Mouse (Mus musculus) liver, embryonic 14.5 days (tissue): ENCODE measurements around the gene Khdrbs1. TPM values are rescaled to one million over a fixed set of nuclear protein-coding genes. Genes with fewer than 3 reads are reported as not detected.

Experiments used
- ATAC-seq: fragments of 200-750 bp; cut with Nextera tagmentation; 2 replicates; pipeline ENCODE4 v1.8.0; 2017; ENCODE audit warnings: moderate number of reproducible peaks, mild to moderate bottlenecking, moderate library complexity; ENCODE audit not compliant: insufficient read depth
- DNase-seq, 3 experiments: peaks; one replicate each; pipeline ENCODE4 v3.0.0-alpha.2; 2012 to 2013; ENCODE audit warnings: low read depth in 3 of 3, low spot score in 3 of 3
- H3K27ac ChIP-seq: fragments of 300-500 bp; sonication (generic); 2 replicates; pipeline ENCODE4 v1.5.1; 2014; ENCODE audit warnings: moderate library complexity, mild to moderate bottlenecking, control low read depth, inconsistent platforms
- H3K27me3 ChIP-seq: fragments of 300-500 bp; sonication (generic); 2 replicates; pipeline ENCODE4 v1.6.1; 2014; ENCODE audit warnings: mild to moderate bottlenecking, low read length, moderate library complexity; ENCODE audit not compliant: control insufficient read depth, insufficient read depth
- H3K36me3 ChIP-seq: fragments of 300-500 bp; sonication (generic); replicated peaks from 2 replicates; pipeline ENCODE4 v1.6.1; 2014; ENCODE audit warnings: low read depth; ENCODE audit not compliant: control insufficient read depth, insufficient read depth
- H3K4me1 ChIP-seq, 2 experiments: fragments of 200-500 bp in 1 of 2; fragments of 300-500 bp in 1 of 2; sonication (generic) in 1 of 2; replicated peaks; 2 replicates each; pipeline ENCODE4 v1.6.1; 2012 to 2014; ENCODE audit warnings: antibody characterized with exemption in 1 of 2, inconsistent platforms in 1 of 2, low read length in 1 of 2; ENCODE audit not compliant: control insufficient read depth in 2 of 2, insufficient read depth in 2 of 2
- H3K4me2 ChIP-seq: fragments of 300-500 bp; sonication (generic); 2 replicates; pipeline ENCODE4 v1.6.1; 2014; ENCODE audit warnings: low read depth, mild to moderate bottlenecking, control low read depth, moderate library complexity
- H3K4me3 ChIP-seq, 2 experiments: fragments of 200-500 bp in 1 of 2; fragments of 300-500 bp in 1 of 2; sonication (generic) in 1 of 2; 2 replicates each; pipeline ENCODE4 v1.5.1; 2012 to 2014; ENCODE audit warnings: low read depth in 2 of 2, low read length in 2 of 2, mild to moderate bottlenecking in 2 of 2, control low read depth in 1 of 2, inconsistent platforms in 1 of 2, moderate library complexity in 1 of 2; ENCODE audit not compliant: insufficient read depth in 1 of 2
- H3K9ac ChIP-seq: fragments of 300-500 bp; sonication (generic); replicated peaks from 2 replicates; pipeline ENCODE4 v1.6.1; 2014; ENCODE audit warnings: mild to moderate bottlenecking, control low read depth, moderate library complexity
- H3K9me3 ChIP-seq: fragments of 300-500 bp; sonication (generic); 2 replicates; pipeline ENCODE4 v1.6.1; 2016; ENCODE audit warnings: low read length, mixed read lengths; ENCODE audit not compliant: control insufficient read depth
- CTCF ChIP-seq: IDR thresholded peaks from 2 replicates; pipeline ENCODE4 v1.5.1; 2016; ENCODE audit warnings: antibody characterized with exemption, low read depth, control low read depth
- EP300 ChIP-seq: IDR thresholded peaks from 2 replicates; pipeline ENCODE4 v1.6.1; 2016; ENCODE audit warnings: antibody characterized with exemption, low read depth
- WGBS: fragments of 180-500 bp; shearing (Covaris S2); extraction: QIAGEN DNeasy Blood & Tissue Kit; methylation state at CpG from one replicate; pipeline ENCODE4 v1.1.7; 2014; ENCODE audit not compliant: insufficient replicate concordance; 5-methylcytosine and 5-hydroxymethylcytosine counted together
- polyA plus RNA-seq, 2 experiments: library from polyadenylated mRNA; depleted of rRNA in 1 of 2; stranded (reverse) in 1 of 2; unstranded in 1 of 2; fragments of >200 nt; fragmentation: Nextera tagmentation in 1 of 2; extraction: Ambion mirVana in 1 of 2; gene quantifications; 2 replicates each; pipeline versions ENCODE4 v1.2.1 to v1.2.3; 2012 to 2014

The Khdrbs1 gene
- polyA plus RNA-seq, 2 experiments: 16.7 to 24.0 TPM

- WGBS: 69% methylated on average over 11 of the region's 11 CpGs
- no peak overlapping the region for H3K4me2 ChIP-seq
- H3K27ac ChIP-seq: no peak overlapping the region
- no peaks in the 10 kb centered on the region for H3K27me3 ChIP-seq
- ATAC-seq (no peak), DNase-seq (no peak)
- no peaks in the 10 kb centered on the region; the same call in 1 of the 2 replicates for H3K36me3 ChIP-seq
- H3K9me3 ChIP-seq: no peaks in the 10 kb centered on the region
- no peak overlapping the region for H3K4me3 ChIP-seq
- no peak for TF ChIP-seq EP300
- TF ChIP-seq CTCF: no peak
- H3K9ac ChIP-seq: no peak overlapping the region
- H3K4me1 ChIP-seq: no peaks in the 10 kb centered on the region
Observed at GRCm38 (mm10) chr4:129683901-129684493, 58.1 kb downstream of the Khdrbs1 start.

- Histone ChIP-seq H3K9me3 (no peaks in the 10 kb centered on the region), H3K27me3 (no peaks in the 10 kb centered on the region), H3K4me3 (no peak overlapping the region), H3K27ac (no peak overlapping the region), H3K36me3 (no peaks in the 10 kb centered on the region; the same call in 1 of the 2 replicates), H3K4me1 (no peaks in the 10 kb centered on the region), H3K4me2 (no peak overlapping the region), H3K9ac (no peak overlapping the region)
- no peak for DNase-seq
- 77% methylated on average over 11 of the region's 11 CpGs for WGBS
- no peak for ATAC-seq
- peak; percentile 51 for TF ChIP-seq CTCF
- TF ChIP-seq EP300: no peak
Observed at GRCm38 (mm10) chr4:129681837-129682236, 60.3 kb downstream of the Khdrbs1 start.

GRCm38 (mm10) chr4:129672878-129673449, 69.1 kb downstream of the Khdrbs1 start:
- peaks cover 9 to 13% of the 10 kb centered on the region in 2 experiments for H3K4me1 ChIP-seq
- no peak for DNase-seq
- H3K27ac ChIP-seq: no peak overlapping the region
- WGBS: 3% methylated on average over 10 of the region's 10 CpGs
- ATAC-seq: peak; percentile 35
- no peaks in the 10 kb centered on the region for H3K9me3 ChIP-seq
- peak overlapping the region; percentile 78 for H3K9ac ChIP-seq
- H3K27me3 ChIP-seq: no peaks in the 10 kb centered on the region
- TF ChIP-seq CTCF (0 out of 2 replicates have a peak, but pooled peaks have one; percentile 1), EP300 (no peak)
- H3K4me3 ChIP-seq: peak overlapping the region; percentile 90
- H3K4me2 ChIP-seq: peak overlapping the region; percentile 98
- H3K36me3 ChIP-seq: no peaks in the 10 kb centered on the region

DNA sequence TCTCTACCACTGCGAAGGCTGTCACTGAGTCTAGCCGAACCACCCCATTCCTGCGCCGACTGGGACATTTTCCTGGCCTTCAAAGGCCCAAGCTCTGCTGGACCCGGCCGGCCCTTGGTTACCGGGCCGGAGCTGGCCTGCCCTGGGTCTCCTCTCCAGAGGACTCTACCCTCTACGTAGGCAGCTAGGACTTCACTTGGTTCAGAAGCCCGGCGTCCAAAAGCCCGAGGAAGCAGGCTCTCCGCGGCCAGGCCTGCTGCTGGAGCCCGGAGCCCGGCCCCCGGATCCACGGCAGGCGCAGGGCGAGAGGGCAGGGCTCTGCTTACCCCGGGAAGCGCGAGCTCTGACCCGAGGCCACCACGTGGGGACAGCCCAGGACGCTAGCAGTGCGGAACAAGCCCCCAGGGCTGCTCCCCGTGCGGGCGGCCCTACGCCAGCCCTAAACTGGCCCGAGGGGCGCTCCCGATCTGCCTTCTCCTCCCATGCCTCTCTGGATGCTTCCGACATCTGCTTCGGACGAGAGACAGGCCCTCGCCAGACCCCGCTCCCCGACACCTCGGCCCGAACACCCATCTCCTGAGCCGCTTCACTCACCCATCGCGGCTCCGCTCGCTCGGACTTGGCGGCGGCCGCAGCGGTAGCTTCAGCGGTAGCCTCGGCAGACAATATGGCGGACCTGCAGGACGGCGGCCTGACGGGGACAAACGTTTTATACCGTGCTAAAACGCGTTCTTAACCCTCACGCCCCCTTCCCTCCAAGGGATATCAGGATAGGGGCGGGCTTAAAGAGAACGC, 69.8 kb downstream of the Khdrbs1 start, which contains the start of gene Kpna6:
Gene Kpna6 (minus strand): TSS at position 685 of the 795 bp plus-strand sequence.
- Histone ChIP-seq H3K9ac (peak within 1 kb of the TSS; percentile 78), H3K9me3 (no peaks in the 10 kb centered on the region), H3K27ac (peak within 1 kb of the TSS; percentile 45), H3K27me3 (no peaks in the 10 kb centered on the region), H3K36me3 (no peaks in the 10 kb centered on the region; the same call in 1 of the 2 replicates), H3K4me2 (peak within 1 kb of the TSS; percentile 98), H3K4me1 (peaks cover 9 to 13% of the 10 kb centered on the region in 2 experiments), H3K4me3 (peak within 1 kb of the TSS; percentile 90)
- under 1% methylated on average over 65 of the region's 65 CpGs for WGBS
- ATAC-seq: peak; percentile 81
- DNase-seq: peak; percentile 70 to 74 (median 73)
- TF ChIP-seq EP300 (no peak), CTCF (peak; percentile 22; the same call in 1 of the 2 replicates)
